Mouse (Mus musculus) kidney, embryonic 14.5 days (tissue): Measurements from ENCODE around the gene Sh3kbp1. TPM values are rescaled to one million over a fixed set of nuclear protein-coding genes. Genes with fewer than 3 reads are reported as not detected.

ENCODE experiments used
- ATAC-seq: fragments of 200-750 bp; cut with Nextera tagmentation; 2 replicates; pipeline ENCODE4 v1.8.0; 2017; ENCODE audit warnings: moderate number of reproducible peaks, mild to moderate bottlenecking, moderate TSS enrichment, moderate library complexity; ENCODE audit not compliant: low FRiP score, low TSS enrichment
- H3K27ac ChIP-seq: fragments of 300-500 bp; sonication (generic); 2 replicates; pipeline ENCODE4 v1.5.1; 2014; ENCODE audit warnings: low read depth, mild to moderate bottlenecking, low read length, moderate library complexity, mixed read lengths
- H3K27me3 ChIP-seq: fragments of 300-500 bp; sonication (generic); 2 replicates; pipeline ENCODE4 v1.6.1; 2014; ENCODE audit warnings: mild to moderate bottlenecking, low read length; ENCODE audit not compliant: control insufficient read depth, insufficient read depth
- H3K36me3 ChIP-seq: fragments of 300-500 bp; sonication (generic); 2 replicates; pipeline ENCODE4 v1.6.1; 2014; ENCODE audit warnings: low read length, mixed read lengths; ENCODE audit not compliant: control insufficient read depth, insufficient read depth
- H3K4me1 ChIP-seq: fragments of 300-500 bp; sonication (generic); 2 replicates; pipeline ENCODE4 v1.6.1; 2014; ENCODE audit warnings: low read length, mixed read lengths; ENCODE audit not compliant: control insufficient read depth, insufficient read depth
- H3K4me2 ChIP-seq: fragments of 300-500 bp; sonication (generic); replicated peaks from 2 replicates; pipeline ENCODE4 v1.6.1; 2014; ENCODE audit warnings: low read depth, mild to moderate bottlenecking, low read length
- H3K4me3 ChIP-seq: fragments of 300-500 bp; sonication (generic); 2 replicates; pipeline ENCODE4 v1.5.1; 2014; ENCODE audit warnings: mild to moderate bottlenecking, low read length
- H3K9ac ChIP-seq: fragments of 300-500 bp; sonication (generic); 2 replicates; pipeline ENCODE4 v1.6.1; 2014; ENCODE audit warnings: low read depth, mild to moderate bottlenecking, low read length, moderate library complexity
- H3K9me3 ChIP-seq: fragments of 300-500 bp; sonication (generic); 2 replicates; pipeline ENCODE4 v1.6.1; 2016; ENCODE audit warnings: low read length; ENCODE audit not compliant: control insufficient read depth
- WGBS: fragments of 180-500 bp; shearing (Covaris S2); extraction: QIAGEN DNeasy Blood & Tissue Kit; methylation state at CpG from one replicate; pipeline ENCODE4 v1.1.7; 2014; 5-methylcytosine and 5-hydroxymethylcytosine counted together
- polyA plus RNA-seq: library from polyadenylated mRNA; unstranded; fragments of >200 nt; fragmentation: Nextera tagmentation; extraction: Ambion mirVana; gene quantifications from 2 replicates; pipeline ENCODE4 v1.2.1, GENCODE M21; 2014

Gene Sh3kbp1
- polyA plus RNA-seq, 1 experiment from 2014 or later = 41.5 TPM

- WGBS = 65% methylated on average over 5 of the region's 5 CpGs
These were observed 301.1 kb downstream of the Sh3kbp1 start for GRCm38 (mm10) chrX:159928165-159928564.

GRCm38 (mm10) chrX:159928834-159929233 is 301.8 kb downstream of the Sh3kbp1 start:
- no peaks in the 10 kb centered on the region for H3K36me3 ChIP-seq
- no peak overlapping the region for H3K4me2 ChIP-seq
- ATAC-seq = no peak
- no peak overlapping the region for H3K4me3 ChIP-seq
- H3K9ac ChIP-seq = no peak overlapping the region
- WGBS = 72% methylated on average over 3 of the region's 3 CpGs
- H3K27ac ChIP-seq = no peak overlapping the region
- no peaks in the 10 kb centered on the region for H3K4me1 ChIP-seq
- H3K27me3 ChIP-seq = peaks cover 3% of the 10 kb centered on the region
- H3K9me3 ChIP-seq = no peaks in the 10 kb centered on the region

More at GRCm38 (mm10) chrX:159928165-159928564, 301.1 kb downstream of the Sh3kbp1 start:
- H3K4me3 ChIP-seq = no peak overlapping the region
- no peaks in the 10 kb centered on the region for H3K4me1 ChIP-seq
- no peaks in the 10 kb centered on the region for H3K36me3 ChIP-seq
- H3K9me3 ChIP-seq = no peaks in the 10 kb centered on the region
- H3K4me2 ChIP-seq = no peak overlapping the region
- no peak overlapping the region for H3K9ac ChIP-seq
- peaks cover 3% of the 10 kb centered on the region for H3K27me3 ChIP-seq
- ATAC-seq = no peak
- H3K27ac ChIP-seq = no peak overlapping the region

- Histone ChIP-seq H3K4me2 (no peak overlapping the region), H3K27ac (no peak overlapping the region), H3K4me3 (no peak overlapping the region), H3K36me3 (no peaks in the 10 kb centered on the region), H3K27me3 (no peaks in the 10 kb centered on the region; the same call in 1 of the 2 replicates), H3K4me1 (no peaks in the 10 kb centered on the region), H3K9me3 (no peaks in the 10 kb centered on the region), H3K9ac (no peak overlapping the region)
- WGBS = 91% methylated on average over 1 of the region's 1 CpGs
- ATAC-seq = no peak
These were observed 305.0 kb downstream of the Sh3kbp1 start for GRCm38 (mm10) chrX:159932027-159932426.

GRCm38 (mm10) chrX:159942569-159942968 is 315.5 kb downstream of the Sh3kbp1 start:
- Histone ChIP-seq H3K4me2 (no peak overlapping the region), H3K36me3 (no peaks in the 10 kb centered on the region), H3K9me3 (no peaks in the 10 kb centered on the region), H3K4me1 (no peaks in the 10 kb centered on the region), H3K27me3 (no peaks in the 10 kb centered on the region), H3K27ac (no peak overlapping the region), H3K9ac (no peak overlapping the region), H3K4me3 (no peak overlapping the region)
- ATAC-seq = no peak
- 94% methylated on average over 2 of the region's 2 CpGs for WGBS

- Histone ChIP-seq H3K36me3 (no peaks in the 10 kb centered on the region), H3K27ac (no peak overlapping the region), H3K4me1 (no peaks in the 10 kb centered on the region), H3K27me3 (no peaks in the 10 kb centered on the region), H3K4me2 (no peak overlapping the region), H3K9ac (no peak overlapping the region), H3K4me3 (no peak overlapping the region), H3K9me3 (no peaks in the 10 kb centered on the region)
- no peak for ATAC-seq
- WGBS = 65% methylated on average over 1 of the region's 1 CpGs
These were observed 316.5 kb downstream of the Sh3kbp1 start for GRCm38 (mm10) chrX:159943586-159943985.

GRCm38 (mm10) chrX:159953546-159954429 is 326.7 kb downstream of the Sh3kbp1 start:
- 0 out of 2 replicates have a peak, but pooled peaks cover 2% of the 10 kb centered on the region for H3K27me3 ChIP-seq
- ATAC-seq = no peak
- 85% methylated on average over 7 of the region's 7 CpGs for WGBS
- H3K9me3 ChIP-seq = no peaks in the 10 kb centered on the region
- no peaks in the 10 kb centered on the region for H3K36me3 ChIP-seq
- H3K4me2 ChIP-seq = no peak overlapping the region
- H3K4me3 ChIP-seq = no peak overlapping the region
- H3K9ac ChIP-seq = no peak overlapping the region
- H3K27ac ChIP-seq = no peak overlapping the region
- no peaks in the 10 kb centered on the region for H3K4me1 ChIP-seq

GRCm38 (mm10) chrX:159954430-159954779 is 327.3 kb downstream of the Sh3kbp1 start:
- no peak overlapping the region for H3K9ac ChIP-seq
- no peaks in the 10 kb centered on the region for H3K4me1 ChIP-seq
- H3K36me3 ChIP-seq = no peaks in the 10 kb centered on the region
- 74% methylated on average over 4 of the region's 4 CpGs for WGBS
- ATAC-seq = no peak
- no peaks in the 10 kb centered on the region for H3K9me3 ChIP-seq
- no peak overlapping the region for H3K4me2 ChIP-seq
- H3K27ac ChIP-seq = no peak overlapping the region
- 0 out of 2 replicates have a peak, but pooled peaks cover 2% of the 10 kb centered on the region for H3K27me3 ChIP-seq
- H3K4me3 ChIP-seq = no peak overlapping the region

- H3K4me3 ChIP-seq = no peak overlapping the region
- H3K9ac ChIP-seq = no peak overlapping the region
- no peaks in the 10 kb centered on the region for H3K9me3 ChIP-seq
- no peak for ATAC-seq
- 76% methylated on average over 6 of the region's 6 CpGs for WGBS
- H3K4me1 ChIP-seq = no peaks in the 10 kb centered on the region
- H3K27ac ChIP-seq = no peak overlapping the region
- H3K27me3 ChIP-seq = no peaks in the 10 kb centered on the region
- no peak overlapping the region for H3K4me2 ChIP-seq
- no peaks in the 10 kb centered on the region for H3K36me3 ChIP-seq
These were observed 328.4 kb downstream of the Sh3kbp1 start for GRCm38 (mm10) chrX:159955433-159955832.

GRCm38 (mm10) chrX:159961385-159961784 is 334.3 kb downstream of the Sh3kbp1 start:
- Histone ChIP-seq H3K4me2 (no peak overlapping the region), H3K27me3 (no peaks in the 10 kb centered on the region), H3K4me3 (no peak overlapping the region), H3K4me1 (no peaks in the 10 kb centered on the region), H3K36me3 (no peaks in the 10 kb centered on the region; the same call in 1 of the 2 replicates), H3K9ac (no peak overlapping the region), H3K27ac (no peak overlapping the region), H3K9me3 (no peaks in the 10 kb centered on the region)
- no peak for ATAC-seq
- WGBS = 91% methylated on average over 2 of the region's 2 CpGs
